Mouse (Mus musculus) midbrain, embryonic 14.5 days (tissue): ENCODE data around the gene Cdyl. TPM values are rescaled to one million over a fixed set of nuclear protein-coding genes. Genes with fewer than 3 reads are reported as not detected.

Experiments
- ATAC-seq: fragments of 200-750 bp; cut with Nextera tagmentation; 2 replicates; pipeline ENCODE4 v1.8.0; 2017; ENCODE audit warnings: moderate number of reproducible peaks, moderate library complexity; ENCODE audit not compliant: low FRiP score, low TSS enrichment
- DNase-seq: peaks from one replicate; pipeline ENCODE4 v3.0.0-alpha.2; 2015
- H3K27ac ChIP-seq: fragments of 300-500 bp; sonication (generic); replicated peaks from 2 replicates; pipeline ENCODE4 v1.5.1; 2014; ENCODE audit warnings: mild to moderate bottlenecking, low read depth, low read length, moderate library complexity
- H3K27me3 ChIP-seq: fragments of 300-500 bp; sonication (generic); 2 replicates; pipeline ENCODE4 v1.6.1; 2014; ENCODE audit warnings: low read length, control low read depth, mixed read lengths; ENCODE audit not compliant: control insufficient read depth, insufficient read depth
- H3K36me3 ChIP-seq: fragments of 300-500 bp; sonication (generic); 2 replicates; pipeline ENCODE4 v1.6.1; 2014; ENCODE audit warnings: low read length, control low read depth; ENCODE audit not compliant: control insufficient read depth, insufficient read depth
- H3K4me1 ChIP-seq: fragments of 300-500 bp; sonication (generic); 2 replicates; pipeline ENCODE4 v1.6.1; 2014; ENCODE audit warnings: mild to moderate bottlenecking, antibody characterized with exemption, low read length, control low read depth; ENCODE audit not compliant: control insufficient read depth, insufficient read depth
- H3K4me2 ChIP-seq: fragments of 300-500 bp; sonication (generic); 2 replicates; pipeline ENCODE4 v1.6.1; 2014; ENCODE audit warnings: mild to moderate bottlenecking, low read length, moderate library complexity
- H3K4me3 ChIP-seq: fragments of 300-500 bp; sonication (generic); replicated peaks from 2 replicates; pipeline ENCODE4 v1.5.1; 2014; ENCODE audit warnings: low read depth, low read length
- H3K9ac ChIP-seq: fragments of 300-500 bp; sonication (generic); replicated peaks from 2 replicates; pipeline ENCODE4 v1.6.1; 2014; ENCODE audit warnings: mild to moderate bottlenecking, low read length, moderate library complexity
- H3K9me3 ChIP-seq: fragments of 300-500 bp; sonication (generic); 2 replicates; pipeline ENCODE4 v1.6.1; 2016; ENCODE audit warnings: low read length, control low read depth, mixed read lengths; ENCODE audit not compliant: control insufficient read depth
- WGBS: fragments of 180-500 bp; shearing (Covaris S2); extraction: QIAGEN DNeasy Blood & Tissue Kit; methylation state at CpG from one replicate; pipeline ENCODE4 v1.1.7; 2014; 5-methylcytosine and 5-hydroxymethylcytosine counted together
- polyA plus RNA-seq: library from polyadenylated mRNA; unstranded; fragments of >200 nt; fragmentation: Nextera tagmentation; extraction: Ambion mirVana; gene quantifications from 2 replicates; pipeline ENCODE4 v1.2.1, GENCODE M21; 2014

The Cdyl gene
- polyA plus RNA-seq, 1 experiment from 2014 or later, result 6.5 TPM

DNA sequence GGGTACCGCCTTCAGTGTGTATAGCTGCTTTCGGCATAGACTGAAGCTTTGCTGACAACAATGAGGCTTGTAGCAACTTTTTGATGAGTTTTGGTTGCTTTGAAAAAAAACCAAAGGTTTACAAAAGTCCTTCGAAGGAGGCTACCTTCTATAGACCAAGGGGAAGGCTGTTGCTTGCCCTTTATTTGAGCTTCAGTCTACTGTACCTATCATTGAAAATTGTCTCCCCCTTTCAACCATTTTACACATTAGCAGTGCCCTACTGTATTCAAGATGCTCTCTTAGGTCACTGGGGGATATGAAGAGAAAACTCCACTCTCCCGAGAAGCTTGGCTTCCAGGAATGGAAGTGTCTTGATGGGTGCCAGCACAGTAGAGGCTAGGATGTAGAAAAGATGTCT lies 83.1 kb downstream of the Cdyl start:
- H3K27me3 ChIP-seq, result peaks cover 24% of the 10 kb centered on the region
- peaks cover 11% of the 10 kb centered on the region; the same call in 1 of the 2 replicates for H3K4me1 ChIP-seq
- no peak overlapping the region for H3K9ac ChIP-seq
- H3K4me3 ChIP-seq, result peak overlapping the region; percentile 91
- H3K4me2 ChIP-seq, result peak overlapping the region; percentile 93
- H3K36me3 ChIP-seq, result no peaks in the 10 kb centered on the region
- H3K9me3 ChIP-seq, result peaks cover 12% of the 10 kb centered on the region
- no peak overlapping the region for H3K27ac ChIP-seq
- ATAC-seq (no peak), DNase-seq (no peak)
- 31% methylated on average over 4 of the region's 4 CpGs for WGBS

DNA sequence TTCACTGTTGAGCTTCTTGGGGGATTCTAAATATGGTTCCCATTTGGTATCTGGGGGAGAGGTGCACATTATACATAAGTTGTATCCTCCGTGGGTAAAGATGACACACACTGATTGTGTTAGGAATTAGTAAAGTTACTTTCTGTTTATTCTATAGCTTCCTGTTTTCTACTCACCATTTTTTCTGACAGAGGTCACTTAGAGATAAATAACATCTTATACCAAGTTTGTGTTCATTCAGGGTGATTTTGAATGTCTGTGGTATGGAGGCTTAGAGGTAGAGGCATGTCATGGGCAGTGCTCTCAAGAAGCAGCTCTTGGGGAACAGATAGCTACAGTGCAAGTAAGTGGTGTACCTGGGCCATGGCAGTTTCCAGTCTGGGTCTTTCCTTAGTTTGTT lies 83.6 kb downstream of the Cdyl start:
- no peak for DNase-seq

DNA sequence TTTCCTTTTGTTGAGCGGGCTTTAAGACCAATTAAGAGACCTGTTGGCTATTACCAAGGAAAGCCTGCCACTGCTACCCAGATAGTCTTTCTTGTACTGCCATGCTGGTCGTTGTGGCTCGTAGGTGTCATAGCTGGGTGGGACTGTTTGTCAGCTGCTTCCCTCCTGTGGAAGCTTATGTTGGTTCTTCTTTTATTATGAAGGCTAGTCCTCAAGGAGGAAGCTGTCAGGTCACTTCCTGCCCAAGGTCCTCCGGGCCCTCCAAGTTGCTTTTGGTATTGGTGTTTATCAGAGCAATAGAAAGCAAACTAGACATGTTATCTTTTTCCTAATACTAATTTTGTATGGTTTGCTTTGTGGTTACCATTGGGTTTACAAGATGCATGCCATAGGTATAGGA lies 89.6 kb downstream of the Cdyl start:
- DNase-seq, result no peak
- no peaks in the 10 kb centered on the region for H3K4me1 ChIP-seq
- H3K4me2 ChIP-seq, result no peak overlapping the region
- no peak overlapping the region for H3K27ac ChIP-seq
- no peak overlapping the region for H3K4me3 ChIP-seq
- no peaks in the 10 kb centered on the region for H3K36me3 ChIP-seq
- no peaks in the 10 kb centered on the region for H3K27me3 ChIP-seq
- WGBS, result 91% methylated on average over 4 of the region's 4 CpGs
- H3K9ac ChIP-seq, result no peak overlapping the region
- ATAC-seq, result no peak
- peaks cover 21% of the 10 kb centered on the region for H3K9me3 ChIP-seq

More for the DNA sequence above, 83.6 kb downstream of the Cdyl start:
- Histone ChIP-seq H3K9ac (no peak overlapping the region), H3K4me1 (peaks cover 11% of the 10 kb centered on the region; the same call in 1 of the 2 replicates), H3K9me3 (peaks cover 16% of the 10 kb centered on the region), H3K4me2 (peak overlapping the region; percentile 93), H3K27ac (no peak overlapping the region), H3K4me3 (peak overlapping the region; percentile 91; the same call in 1 of the 2 replicates), H3K27me3 (peaks cover 21% of the 10 kb centered on the region), H3K36me3 (no peaks in the 10 kb centered on the region)
- ATAC-seq, result no peak
- WGBS, result 67% methylated on average over 1 of the region's 1 CpGs

DNA sequence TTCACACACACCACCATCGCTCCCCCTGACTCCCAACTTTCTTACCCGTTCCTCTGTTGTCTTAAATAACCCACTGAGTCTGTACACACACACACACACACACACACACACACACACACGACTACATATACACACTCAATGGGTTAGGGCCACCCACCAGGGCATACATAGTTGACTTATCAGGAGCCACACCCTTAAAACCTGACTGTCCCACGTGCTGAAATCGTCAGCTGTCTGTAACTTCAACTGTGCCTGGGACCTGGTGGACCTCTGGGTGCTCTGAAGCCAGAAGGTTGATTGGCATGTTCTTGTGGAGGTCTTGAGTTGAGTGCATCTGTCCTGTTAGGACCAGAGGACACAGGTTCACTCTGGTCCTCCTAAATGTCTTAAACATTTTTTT lies 90.0 kb downstream of the Cdyl start:
- no peak for ATAC-seq
- DNase-seq, result no peak
- 91% methylated on average over 5 of the region's 5 CpGs for WGBS
- Histone ChIP-seq H3K9ac (no peak overlapping the region), H3K36me3 (no peaks in the 10 kb centered on the region), H3K4me1 (no peaks in the 10 kb centered on the region), H3K4me3 (no peak overlapping the region), H3K9me3 (peaks cover 21% of the 10 kb centered on the region), H3K27me3 (no peaks in the 10 kb centered on the region), H3K4me2 (no peak overlapping the region), H3K27ac (no peak overlapping the region)

DNA sequence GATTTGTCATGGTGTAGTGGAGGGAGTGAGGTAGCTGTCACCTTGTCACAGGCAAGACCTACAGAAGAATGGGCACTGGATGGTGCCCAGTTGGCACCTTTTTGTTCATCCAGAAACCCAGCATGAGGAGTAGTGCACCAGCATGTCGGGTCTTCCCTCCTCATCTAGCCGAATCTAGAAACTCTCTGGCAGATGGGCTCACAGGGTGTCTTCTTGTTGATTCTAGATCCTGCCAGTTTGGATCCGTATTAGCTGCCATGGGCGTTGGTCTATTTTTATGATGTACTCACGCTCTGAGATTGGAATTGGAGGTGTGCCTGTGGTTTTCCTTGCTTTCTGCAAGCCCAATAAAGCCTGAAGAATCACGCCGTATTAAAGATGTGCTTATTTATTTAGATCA lies 92.4 kb downstream of the Cdyl start:
- no peak for DNase-seq
- ATAC-seq, result no peak
- no peak overlapping the region for H3K4me2 ChIP-seq
- no peaks in the 10 kb centered on the region for H3K4me1 ChIP-seq
- 88% methylated on average over 7 of the region's 7 CpGs for WGBS
- H3K9me3 ChIP-seq, result peaks cover 10% of the 10 kb centered on the region; the same call in 1 of the 2 replicates
- H3K27me3 ChIP-seq, result no peaks in the 10 kb centered on the region
- no peak overlapping the region for H3K27ac ChIP-seq
- no peak overlapping the region for H3K9ac ChIP-seq
- no peaks in the 10 kb centered on the region for H3K36me3 ChIP-seq
- no peak overlapping the region for H3K4me3 ChIP-seq

DNA sequence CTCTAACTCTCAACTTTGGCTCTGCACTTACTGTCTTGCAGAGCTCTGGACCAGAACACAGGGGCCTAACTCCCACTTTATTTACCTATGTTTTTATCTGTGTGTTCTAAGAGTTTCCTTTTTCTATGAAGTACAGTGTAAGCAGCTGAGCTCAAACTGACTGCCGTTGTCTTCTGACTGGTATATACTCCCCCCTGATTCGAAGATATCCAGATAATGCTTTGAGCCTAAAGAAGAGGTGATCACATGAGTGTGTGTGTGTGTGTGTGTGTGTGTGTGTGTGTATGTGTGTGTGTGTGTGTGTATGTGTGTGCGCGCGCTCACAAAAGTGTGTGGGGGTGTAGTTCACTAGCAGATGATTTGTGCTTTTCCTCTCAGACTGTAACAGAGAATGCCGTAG lies 95.4 kb downstream of the Cdyl start:
- Histone ChIP-seq H3K27me3 (no peaks in the 10 kb centered on the region), H3K4me1 (no peaks in the 10 kb centered on the region), H3K9me3 (no peaks in the 10 kb centered on the region), H3K4me2 (no peak overlapping the region), H3K9ac (no peak overlapping the region), H3K4me3 (no peak overlapping the region), H3K27ac (no peak overlapping the region), H3K36me3 (no peaks in the 10 kb centered on the region)
- WGBS, result 93% methylated on average over 6 of the region's 6 CpGs
- DNase-seq (no peak), ATAC-seq (no peak)

DNA sequence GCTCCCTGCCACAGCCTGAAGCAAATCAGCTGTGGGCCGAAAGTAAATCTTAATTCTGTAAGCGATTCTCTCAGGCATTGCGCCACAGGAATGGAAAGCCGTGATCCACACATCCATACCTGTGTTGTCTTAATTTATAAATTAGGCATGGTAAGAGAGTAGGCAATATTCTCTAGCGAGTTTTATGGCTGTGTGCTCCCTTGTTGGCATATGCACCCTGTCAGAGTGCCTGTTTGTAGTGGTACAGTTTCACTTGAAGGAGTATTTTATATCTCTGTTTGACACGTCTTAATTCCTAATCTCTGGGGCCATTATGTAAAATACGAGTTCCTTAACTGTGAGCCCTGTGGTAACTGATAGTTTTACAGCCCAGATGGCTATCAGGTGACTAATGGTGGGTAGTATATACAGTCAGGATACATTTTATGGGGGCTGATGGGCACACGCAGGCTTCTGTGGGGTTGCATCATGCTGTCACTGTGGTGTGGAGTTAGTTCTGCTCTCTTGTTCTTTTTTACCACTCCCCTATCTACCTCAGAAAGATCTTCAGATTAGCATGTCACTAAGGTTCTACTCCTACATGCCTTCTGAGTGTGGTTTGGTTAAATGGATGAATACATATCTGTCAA lies 96.1 kb downstream of the Cdyl start:
- Histone ChIP-seq H3K4me2 (no peak overlapping the region), H3K4me1 (no peaks in the 10 kb centered on the region), H3K9ac (no peak overlapping the region), H3K27me3 (no peaks in the 10 kb centered on the region), H3K36me3 (no peaks in the 10 kb centered on the region), H3K9me3 (no peaks in the 10 kb centered on the region), H3K27ac (no peak overlapping the region), H3K4me3 (no peak overlapping the region)
- DNase-seq (no peak), ATAC-seq (no peak)
- WGBS, result 82% methylated on average over 8 of the region's 8 CpGs

DNA sequence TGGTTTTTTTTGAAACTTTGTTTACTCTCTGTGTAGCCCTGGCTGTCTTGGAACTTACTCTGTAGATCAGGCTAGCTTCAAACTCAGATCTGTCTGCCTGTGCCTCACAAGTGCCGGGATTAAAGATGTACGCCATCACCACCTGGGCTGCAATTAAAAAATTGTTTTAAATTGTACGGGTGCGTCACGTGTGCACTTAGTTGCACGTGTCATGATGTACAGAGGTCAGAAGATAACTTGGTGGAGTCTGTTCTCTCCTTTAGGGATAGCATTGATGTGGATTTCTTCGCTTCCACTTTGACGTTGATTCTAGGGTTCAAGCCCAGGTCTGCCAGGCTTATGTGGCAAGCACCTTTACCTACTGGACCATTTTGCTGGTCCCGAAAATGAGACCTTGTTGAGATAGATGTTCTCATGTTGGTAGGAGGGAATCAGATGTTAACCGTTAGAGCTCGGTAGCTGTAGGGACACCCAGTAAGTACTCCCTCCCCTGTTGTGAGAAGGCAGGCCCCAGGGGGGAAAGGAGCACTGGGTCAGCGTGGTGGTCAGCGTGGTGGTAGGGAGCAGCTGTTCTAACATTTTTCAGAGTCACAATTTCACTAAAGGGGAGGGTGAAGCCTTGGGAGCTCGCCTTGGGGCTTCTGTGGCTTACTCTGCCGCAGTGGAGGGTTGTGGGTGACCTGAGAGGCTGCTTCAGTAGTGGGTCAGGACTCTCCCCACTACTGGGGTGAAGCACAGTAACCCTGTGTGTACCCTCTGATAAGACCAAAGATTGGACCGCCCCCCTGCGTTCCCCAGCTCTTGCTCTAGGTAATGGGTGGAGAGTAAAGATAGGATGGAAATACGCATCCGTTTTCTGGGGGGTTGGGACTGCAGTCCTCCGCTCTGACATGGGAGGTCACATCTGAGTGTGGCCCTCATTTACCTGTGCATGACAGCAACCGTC lies 97.0 kb downstream of the Cdyl start:
- no peaks in the 10 kb centered on the region for H3K4me1 ChIP-seq
- no peak overlapping the region for H3K4me3 ChIP-seq
- no peak overlapping the region for H3K4me2 ChIP-seq
- no peak overlapping the region for H3K9ac ChIP-seq
- H3K27ac ChIP-seq, result no peak overlapping the region
- H3K36me3 ChIP-seq, result no peaks in the 10 kb centered on the region
- ATAC-seq, result no peak
- no peaks in the 10 kb centered on the region for H3K9me3 ChIP-seq
- no peak for DNase-seq
- no peaks in the 10 kb centered on the region for H3K27me3 ChIP-seq
- WGBS, result 91% methylated on average over 21 of the region's 21 CpGs
